Mouse (Mus musculus): ENCODE data around the gene Olfr740.

DNA sequence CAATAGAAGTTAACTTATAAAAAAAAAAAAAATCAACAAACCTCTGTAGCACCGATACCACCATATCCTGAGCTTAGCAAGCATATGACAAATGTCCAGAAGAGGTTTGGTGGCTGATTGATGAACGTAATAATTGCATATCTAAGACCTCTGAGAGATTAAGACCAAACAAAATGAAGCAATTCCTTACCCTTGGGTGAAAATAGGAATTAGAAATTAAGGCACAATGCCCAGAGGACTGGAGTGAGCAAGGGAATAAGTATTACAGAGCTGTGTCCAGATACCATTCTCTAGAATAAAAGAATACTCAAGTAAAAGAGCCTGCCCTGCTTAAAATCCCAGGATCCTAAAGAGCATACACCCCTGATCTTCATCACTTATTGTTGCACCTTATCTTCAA is 27.0 kb upstream of the Olfr740 start, which contains the start of gene Olfr739:
- TF ChIP-seq CTCF (IDR thresholded peaks at IDR 0.05; ENCODE audit: control insufficient read depth, insufficient read depth, low read length) = no peak
- TF ChIP-seq POLR2A (IDR thresholded peaks at IDR 0.05; ENCODE audit: borderline replicate concordance, control insufficient read depth, low read depth, low read length) = no peak
